Mouse (Mus musculus) small intestine, adult 2 months (tissue): ENCODE measurements around the gene Tfap2a. TPM values are rescaled to one million over a fixed set of nuclear protein-coding genes. Genes with fewer than 3 reads are reported as not detected.

Experiments used
- H3K27ac ChIP-seq: fragments of 200-500 bp; 2 replicates; pipeline ENCODE4 v1.5.1; 2012; ENCODE audit warnings: low read depth, low read length, control low read depth, inconsistent platforms; ENCODE audit not compliant: insufficient read depth
- H3K27me3 ChIP-seq: fragments of 200-500 bp; 2 replicates; pipeline ENCODE4 v1.6.1; 2012; ENCODE audit warnings: mild to moderate bottlenecking, moderate library complexity, low read length, inconsistent platforms; ENCODE audit not compliant: control insufficient read depth, insufficient read depth
- H3K36me3 ChIP-seq: fragments of 200-500 bp; 2 replicates; pipeline ENCODE4 v1.6.1; 2012; ENCODE audit warnings: mild to moderate bottlenecking, low read length, control low read depth, inconsistent platforms; ENCODE audit not compliant: control insufficient read depth, insufficient read depth
- H3K4me1 ChIP-seq: fragments of 200-500 bp; 2 replicates; pipeline ENCODE4 v1.6.1; 2012; ENCODE audit warnings: low read length, inconsistent platforms, mixed read lengths; ENCODE audit not compliant: control insufficient read depth, insufficient read depth, insufficient read length
- H3K4me3 ChIP-seq: fragments of 200-500 bp; 2 replicates; pipeline ENCODE4 v1.5.1; 2012; ENCODE audit warnings: low read depth, mild to moderate bottlenecking, control low read depth, inconsistent platforms, low read length, moderate library complexity
- CTCF ChIP-seq: fragments of 200-500 bp; IDR thresholded peaks from 2 replicates; pipeline ENCODE4 v1.5.1; 2012; ENCODE audit warnings: low read depth, mild to moderate bottlenecking, control low read depth, inconsistent platforms, low read length, moderate library complexity, mixed read lengths; ENCODE audit not compliant: insufficient replicate concordance, insufficient read length; ENCODE audit errors: extremely low read depth
- POLR2A ChIP-seq: fragments of 200-500 bp; IDR thresholded peaks from 2 replicates; pipeline ENCODE4 v1.6.1; 2012; ENCODE audit warnings: low read depth, mild to moderate bottlenecking, control low read depth, inconsistent platforms, low read length, moderate library complexity
- WGBS: fragments of 180-500 bp; shearing (Covaris S2); methylation state at CpG from one replicate; pipeline ENCODE4 v1.1.7; 2018; 5-methylcytosine and 5-hydroxymethylcytosine counted together
- polyA plus RNA-seq: library from polyadenylated mRNA; depleted of rRNA; stranded (reverse); fragments of >200 nt; gene quantifications from 2 replicates; pipeline ENCODE4 v1.2.3, GENCODE M21; 2012

Gene Tfap2a
- polyA plus RNA-seq, 1 experiment, result 0.04 TPM

GRCm38 (mm10) chr13:40748785-40749602 lies 10.8 kb upstream of the Tfap2a start:
- Histone ChIP-seq H3K4me1 (no peaks in the 10 kb centered on the region), H3K4me3 (no peak overlapping the region), H3K27me3 (peaks cover 22% of the 10 kb centered on the region), H3K27ac (no peak overlapping the region), H3K36me3 (no peaks in the 10 kb centered on the region)
- 12% methylated on average over 19 of the region's 19 CpGs for WGBS
- TF ChIP-seq POLR2A (no peak), CTCF (no peak)

- no peak overlapping the region for H3K27ac ChIP-seq
- no peaks in the 10 kb centered on the region for H3K36me3 ChIP-seq
- whole genome bisulfite sequencing, result 9% methylated on average over 19 of the region's 19 CpGs
- peaks cover 63% of the 10 kb centered on the region for H3K27me3 ChIP-seq
- TF ChIP-seq POLR2A (no peak), CTCF (no peak)
- H3K4me1 ChIP-seq, result no peaks in the 10 kb centered on the region
- no peak overlapping the region for H3K4me3 ChIP-seq
These were observed 6.1 kb upstream of the Tfap2a start for GRCm38 (mm10) chr13:40744111-40744805.

GRCm38 (mm10) chr13:40743221-40743620 lies 5.0 kb upstream of the Tfap2a start:
- Histone ChIP-seq H3K4me3 (no peak overlapping the region), H3K4me1 (no peaks in the 10 kb centered on the region), H3K27ac (no peak overlapping the region), H3K27me3 (peaks cover 71% of the 10 kb centered on the region), H3K36me3 (no peaks in the 10 kb centered on the region)
- TF ChIP-seq POLR2A (no peak), CTCF (no peak)
- WGBS, result 24% methylated on average over 4 of the region's 4 CpGs

- peaks cover 80% of the 10 kb centered on the region for H3K27me3 ChIP-seq
- 2% methylated on average over 25 of the region's 25 CpGs for WGBS
- no peak overlapping the region for H3K4me3 ChIP-seq
- no peaks in the 10 kb centered on the region for H3K36me3 ChIP-seq
- H3K4me1 ChIP-seq, result no peaks in the 10 kb centered on the region
- no peak for TF ChIP-seq CTCF
- no peak for TF ChIP-seq POLR2A
- no peak overlapping the region for H3K27ac ChIP-seq
These were observed 3.8 kb upstream of the Tfap2a start for GRCm38 (mm10) chr13:40741841-40742550.

GRCm38 (mm10) chr13:40741436-40741835 lies 3.3 kb upstream of the Tfap2a start:
- WGBS, result 3% methylated on average over 7 of the region's 7 CpGs
- H3K27ac ChIP-seq, result no peak overlapping the region
- no peak overlapping the region for H3K4me3 ChIP-seq
- H3K27me3 ChIP-seq, result peaks cover 83% of the 10 kb centered on the region
- H3K4me1 ChIP-seq, result no peaks in the 10 kb centered on the region
- TF ChIP-seq POLR2A, result no peak
- no peaks in the 10 kb centered on the region for H3K36me3 ChIP-seq

GRCm38 (mm10) chr13:40740727-40741360 lies 2.7 kb upstream of the Tfap2a start:
- H3K27ac ChIP-seq, result no peak overlapping the region
- no peak for TF ChIP-seq POLR2A
- 5% methylated on average over 19 of the region's 19 CpGs for WGBS
- H3K4me3 ChIP-seq, result no peak overlapping the region
- no peaks in the 10 kb centered on the region for H3K36me3 ChIP-seq
- H3K4me1 ChIP-seq, result no peaks in the 10 kb centered on the region
- peaks cover 87% of the 10 kb centered on the region for H3K27me3 ChIP-seq
